Mouse (Mus musculus) forelimb bud, embryonic 11.5 days (tissue): ENCODE data around the gene Dnah7c.
A peak's percentile ranks its signal among the peaks of the same experiment; 100 is the strongest.

Experiments
- DNase-seq: peaks from one replicate; pipeline ENCODE4 v3.0.0-alpha.2; 2012; ENCODE audit warnings: low read depth, low spot score

Dnah7c gene

GRCm38 (mm10) chr1:46853317-46854035, 428.1 kb downstream of the Dnah7c start:
- peak; percentile 98 for DNase-seq

- DNase-seq: no peak
Observed at GRCm38 (mm10) chr1:46854036-46854900, 428.9 kb downstream of the Dnah7c start.

GRCm38 (mm10) chr1:46856498-46856897, 431.1 kb downstream of the Dnah7c start:
- DNase-seq: no peak
